Mouse (Mus musculus) cerebellum, adult (tissue): ENCODE measurements around the gene Mllt10.

Experiments used
- ATAC-seq: cut with Nextera tagmentation; 2 replicates; pipeline ENCODE4 v1.9.2; 2017; ENCODE audit warnings: mild to moderate bottlenecking, moderate library complexity, mixed read lengths; ENCODE audit not compliant: insufficient number of reproducible peaks, low FRiP score, low TSS enrichment

The Mllt10 gene

DNA sequence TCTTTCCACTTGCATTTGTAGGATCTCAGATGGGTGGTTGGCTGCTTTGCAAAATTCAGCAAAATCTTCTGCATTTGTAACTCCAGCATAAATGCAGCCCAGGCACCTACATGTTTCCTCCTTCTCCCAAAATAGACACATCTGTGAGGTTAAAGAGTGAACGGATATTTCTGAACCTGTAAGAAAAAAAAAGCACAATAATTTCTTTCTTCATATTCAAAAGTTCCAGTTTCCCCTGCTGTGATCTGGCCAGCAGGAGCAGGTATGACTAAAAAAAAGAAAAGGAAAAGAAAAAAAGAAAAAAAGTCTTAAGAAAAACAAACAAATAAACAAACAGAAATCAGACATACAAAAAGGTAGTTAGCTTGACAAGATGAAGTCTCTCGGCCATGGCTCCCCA, 5.0 kb upstream of the Mllt10 start:
- ATAC-seq, result no peak

- ATAC-seq, result no peak
Measured at GRCm38 (mm10) chr2:18050541-18050985, 4.5 kb upstream of the Mllt10 start.

GRCm38 (mm10) chr2:18051026-18051830, 3.8 kb upstream of the Mllt10 start:
- ATAC-seq, result no peak

DNA sequence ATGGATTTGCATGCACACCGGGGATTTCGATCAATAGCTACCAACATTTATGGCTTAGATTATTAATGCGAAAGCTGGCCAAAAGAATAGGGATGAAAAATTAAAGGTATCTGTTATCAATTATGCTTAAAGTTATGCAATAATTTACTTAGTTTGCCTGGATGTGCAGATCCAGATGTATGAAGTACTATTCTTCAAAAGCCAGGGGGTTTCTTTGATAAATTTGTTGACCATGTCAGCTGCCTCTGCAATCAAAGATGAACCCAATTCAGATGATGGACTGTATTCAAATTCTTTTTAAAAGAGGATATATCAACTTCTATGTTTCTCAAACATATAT, 3.2 kb upstream of the Mllt10 start:
- no peak for ATAC-seq

- no peak for ATAC-seq
Measured at GRCm38 (mm10) chr2:18052581-18052980, 2.5 kb upstream of the Mllt10 start.

DNA sequence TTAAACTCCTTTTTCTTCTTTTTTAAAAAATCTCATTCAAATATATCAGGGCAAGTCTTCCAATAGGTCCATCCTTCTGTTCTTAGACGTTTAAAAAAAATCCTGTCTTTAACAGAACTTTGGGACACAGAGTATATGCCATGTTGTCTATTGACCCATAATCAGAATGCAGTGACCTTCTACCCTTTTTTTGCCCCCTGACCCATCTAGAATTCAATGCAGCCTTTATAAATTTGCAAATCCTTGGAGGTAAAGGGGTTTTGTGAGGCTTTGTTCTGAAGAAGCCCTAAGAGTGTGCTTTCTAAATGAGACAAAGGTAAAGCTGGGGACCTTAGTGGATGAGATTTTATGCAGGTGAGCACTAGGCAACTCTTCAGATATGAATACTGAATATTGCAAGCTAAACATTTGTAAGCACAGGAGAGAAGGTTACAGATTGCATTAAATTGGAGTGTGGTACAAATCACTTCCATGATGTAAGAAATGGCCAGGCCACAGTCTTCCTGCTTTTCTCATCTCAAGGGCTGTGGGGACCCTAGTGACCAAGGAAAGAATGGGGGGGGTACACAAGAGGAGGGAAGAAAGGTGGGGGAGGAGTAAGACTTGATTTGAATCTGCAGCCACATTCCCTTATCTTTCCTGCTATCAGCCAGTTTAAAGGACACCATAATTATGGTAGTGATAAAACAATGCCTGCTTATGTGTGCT, 1.6 kb upstream of the Mllt10 start:
- ATAC-seq, result no peak

GRCm38 (mm10) chr2:18053951-18054530, 996 bp upstream of the Mllt10 start:
- no peak for ATAC-seq

DNA sequence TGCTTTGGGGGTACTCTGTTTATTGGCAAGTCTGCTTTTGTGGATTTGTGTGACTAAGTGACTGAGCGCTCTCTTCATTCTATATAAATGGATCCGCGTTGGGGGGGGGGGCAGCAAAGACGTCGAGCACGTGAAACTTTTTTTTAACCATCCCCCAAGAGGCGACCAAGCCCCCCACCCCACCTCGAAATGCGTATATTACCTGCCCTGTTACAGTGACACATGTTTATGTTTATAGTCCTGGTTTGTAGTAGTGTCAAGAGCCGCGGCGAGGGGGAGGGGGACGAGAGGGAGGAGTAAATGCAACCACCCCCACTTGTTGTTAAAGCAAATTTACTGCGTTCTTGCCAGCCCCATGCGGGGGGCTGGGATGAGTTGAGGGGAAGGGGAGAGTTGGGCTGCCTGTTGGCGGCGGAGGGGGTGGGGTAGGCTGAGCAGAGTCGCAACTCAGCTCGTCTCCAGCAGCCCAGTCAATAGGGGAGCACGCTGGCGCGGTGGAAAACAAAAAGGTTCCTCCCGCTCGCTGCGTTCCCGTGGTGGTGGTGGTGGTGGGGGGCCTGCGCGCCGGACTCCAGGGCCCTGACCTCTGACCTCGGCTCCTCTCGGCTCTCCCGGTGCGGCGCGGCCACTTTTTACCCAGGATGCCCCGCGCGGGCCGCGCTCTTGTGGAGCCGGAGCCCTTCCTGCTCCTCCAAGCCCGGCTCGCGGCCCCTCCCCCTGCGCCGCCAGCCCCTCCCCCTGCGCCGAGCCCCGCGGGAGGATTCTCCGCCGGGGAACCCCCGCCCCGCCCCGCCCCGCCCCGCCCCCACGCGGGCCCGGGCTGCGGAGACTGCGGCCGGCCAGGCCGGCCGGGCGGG, 1.1 kb downstream of the Mllt10 start:
- peak; percentile 82 for ATAC-seq

DNA sequence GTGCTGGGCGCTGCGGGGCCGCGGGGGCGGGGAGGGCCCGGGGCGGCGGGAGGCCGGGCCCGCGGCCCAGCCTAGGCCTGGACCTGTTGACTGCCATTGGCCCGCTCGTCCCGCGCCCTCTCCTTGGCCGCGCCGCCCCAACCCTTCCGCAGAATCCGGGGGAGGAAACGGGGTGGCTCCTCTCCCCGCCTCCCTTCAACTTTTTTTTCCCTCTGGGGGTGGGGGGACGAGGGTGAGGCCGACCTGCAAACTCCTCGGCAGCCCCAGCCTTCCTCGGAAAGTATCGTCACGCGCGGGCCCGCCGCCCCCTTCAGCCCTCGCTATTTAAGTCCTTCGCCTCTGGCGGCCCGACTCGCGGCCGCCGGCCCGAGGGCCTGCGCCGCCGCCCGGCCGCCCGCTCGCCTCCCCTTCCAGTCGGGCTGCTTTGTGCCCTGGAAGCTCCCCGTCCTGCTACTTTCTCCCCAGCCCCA, 1.8 kb downstream of the Mllt10 start:
- ATAC-seq, result peak; percentile 85

DNA sequence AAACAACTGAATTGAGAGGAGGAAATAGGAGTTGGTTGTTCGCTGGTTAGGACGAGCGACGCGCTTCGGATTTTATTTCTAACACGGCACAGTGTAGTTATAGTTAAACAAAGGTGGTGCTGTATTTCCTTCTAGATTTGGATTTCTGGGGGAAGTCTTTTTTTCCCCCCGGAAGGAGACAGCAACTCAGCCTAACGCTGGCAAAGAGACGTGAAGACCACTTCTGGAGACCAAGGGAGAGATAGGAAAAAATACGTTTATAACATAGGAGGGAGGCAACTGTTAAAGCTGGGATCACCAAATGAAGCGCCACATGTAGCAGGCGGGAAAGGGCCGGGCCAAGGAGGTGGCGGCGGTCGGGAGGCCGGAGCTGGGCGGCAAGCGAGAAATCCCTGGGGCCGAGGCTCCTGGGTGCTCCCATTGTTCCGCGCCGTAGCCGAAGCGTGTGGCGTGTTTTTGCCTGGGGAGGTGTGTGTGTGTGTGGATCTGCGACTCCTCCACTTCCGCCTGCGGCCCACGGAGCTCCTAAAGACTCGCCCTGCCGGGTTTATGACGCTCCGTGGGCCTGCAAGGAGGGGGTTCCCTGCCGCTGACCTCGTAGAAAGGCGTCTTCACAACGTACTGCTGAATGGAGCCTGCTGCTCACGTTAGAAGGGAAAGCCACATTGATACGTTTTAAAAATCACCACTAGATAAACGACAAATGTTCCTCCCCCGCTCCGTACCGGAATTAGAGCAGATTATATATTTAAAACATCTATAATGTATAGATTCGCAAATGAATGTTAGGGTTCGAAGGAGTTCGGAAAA, 2.5 kb downstream of the Mllt10 start:
- peak; percentile 40 for ATAC-seq

DNA sequence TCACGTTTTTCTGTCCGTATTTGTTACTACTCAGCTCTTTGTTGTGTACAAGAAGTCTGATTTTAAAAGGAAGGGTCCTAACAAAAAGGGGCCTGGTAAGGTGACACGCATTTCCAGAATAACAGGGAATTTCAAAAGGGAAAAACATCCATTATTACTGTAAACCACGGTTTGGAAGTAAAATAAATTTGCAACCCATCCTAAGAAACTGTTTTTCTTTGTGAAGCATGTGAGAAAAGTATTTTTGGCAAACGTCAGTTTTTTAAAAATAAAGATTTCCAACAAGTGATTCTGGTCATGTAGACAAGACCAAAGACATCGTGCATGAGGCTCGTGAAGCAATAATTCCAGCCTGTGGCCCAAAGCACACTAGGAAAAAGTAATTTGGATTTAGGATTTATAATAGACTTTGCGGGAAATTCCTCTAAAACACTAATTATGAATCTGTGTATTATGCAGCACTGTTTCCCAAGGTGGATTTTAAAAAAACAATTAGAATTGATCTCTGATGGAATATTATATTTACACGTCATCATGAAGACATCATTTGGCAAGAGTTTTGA, 3.2 kb downstream of the Mllt10 start:
- ATAC-seq, result no peak

DNA sequence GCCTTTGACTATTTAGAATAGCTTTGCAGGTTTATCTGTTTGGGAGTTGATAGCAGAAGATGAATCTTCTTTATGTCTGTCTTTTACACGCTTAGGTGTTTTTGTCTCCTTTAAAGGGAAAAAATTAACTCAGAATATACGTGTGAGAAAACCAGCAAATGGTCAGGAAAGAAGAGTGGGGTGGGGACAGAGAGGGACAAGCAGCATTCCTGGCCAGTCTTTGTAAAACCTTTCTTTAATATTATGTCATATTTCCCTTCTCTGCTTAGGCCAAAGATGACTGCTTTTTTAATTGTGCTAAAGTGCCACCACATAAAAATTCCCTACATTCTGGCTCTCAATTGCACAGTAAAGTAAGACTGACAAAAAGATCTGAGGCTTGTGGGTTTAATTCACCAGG, 4.0 kb downstream of the Mllt10 start:
- no peak for ATAC-seq

GRCm38 (mm10) chr2:18059891-18060290, 4.9 kb downstream of the Mllt10 start:
- ATAC-seq, result no peak

GRCm38 (mm10) chr2:18060396-18060795, 5.4 kb downstream of the Mllt10 start:
- no peak for ATAC-seq

DNA sequence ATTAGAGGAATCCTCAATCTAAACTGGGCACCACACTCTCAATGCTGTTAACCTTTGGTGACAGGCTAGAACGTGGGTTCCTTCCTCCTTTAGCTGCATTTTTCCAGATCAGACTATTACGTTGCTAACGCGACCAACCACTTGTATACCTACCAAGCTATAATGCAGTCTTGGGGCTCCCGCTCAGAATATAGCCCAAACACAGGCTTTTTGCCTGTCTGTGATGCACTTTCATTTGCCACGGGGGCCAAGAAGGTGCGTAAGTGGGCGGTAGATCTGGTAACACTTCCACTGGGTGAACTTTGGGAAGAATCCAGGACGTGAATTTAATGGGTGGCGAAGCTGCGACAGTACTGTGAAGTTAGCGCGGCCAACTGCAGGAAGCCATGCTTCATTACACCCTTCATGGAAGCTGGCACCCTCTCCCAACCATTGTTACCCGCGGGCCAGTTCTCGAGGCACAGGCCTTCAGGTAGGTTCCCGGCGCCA, 8.8 kb downstream of the Mllt10 start:
- ATAC-seq, result peak; percentile 60

DNA sequence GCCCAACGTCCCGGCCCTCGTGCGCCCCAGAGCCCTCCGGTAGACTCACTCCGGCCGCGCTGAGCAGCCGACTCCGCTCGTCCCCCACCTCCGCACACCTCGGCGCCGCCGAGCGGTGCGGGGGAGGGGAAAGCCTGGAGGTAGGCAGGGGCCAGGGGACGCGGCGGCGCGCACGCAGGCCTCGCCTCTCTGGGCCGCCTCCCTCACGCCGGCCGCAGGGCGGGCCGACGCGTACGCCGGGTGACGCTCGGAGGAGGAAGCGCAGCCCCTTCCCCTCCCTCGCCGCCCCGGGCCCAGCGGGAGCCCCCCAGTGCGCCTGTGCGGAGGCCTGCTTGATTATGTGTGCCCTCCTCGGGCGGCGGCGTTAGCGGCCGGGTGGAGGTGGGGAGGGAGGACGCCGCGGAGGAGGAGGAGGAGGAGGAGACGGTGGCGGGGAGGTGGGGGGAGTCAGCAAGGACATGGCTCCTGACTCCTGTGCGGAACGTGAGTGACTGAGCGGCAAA, 9.4 kb downstream of the Mllt10 start:
- peak; percentile 94 for ATAC-seq

DNA sequence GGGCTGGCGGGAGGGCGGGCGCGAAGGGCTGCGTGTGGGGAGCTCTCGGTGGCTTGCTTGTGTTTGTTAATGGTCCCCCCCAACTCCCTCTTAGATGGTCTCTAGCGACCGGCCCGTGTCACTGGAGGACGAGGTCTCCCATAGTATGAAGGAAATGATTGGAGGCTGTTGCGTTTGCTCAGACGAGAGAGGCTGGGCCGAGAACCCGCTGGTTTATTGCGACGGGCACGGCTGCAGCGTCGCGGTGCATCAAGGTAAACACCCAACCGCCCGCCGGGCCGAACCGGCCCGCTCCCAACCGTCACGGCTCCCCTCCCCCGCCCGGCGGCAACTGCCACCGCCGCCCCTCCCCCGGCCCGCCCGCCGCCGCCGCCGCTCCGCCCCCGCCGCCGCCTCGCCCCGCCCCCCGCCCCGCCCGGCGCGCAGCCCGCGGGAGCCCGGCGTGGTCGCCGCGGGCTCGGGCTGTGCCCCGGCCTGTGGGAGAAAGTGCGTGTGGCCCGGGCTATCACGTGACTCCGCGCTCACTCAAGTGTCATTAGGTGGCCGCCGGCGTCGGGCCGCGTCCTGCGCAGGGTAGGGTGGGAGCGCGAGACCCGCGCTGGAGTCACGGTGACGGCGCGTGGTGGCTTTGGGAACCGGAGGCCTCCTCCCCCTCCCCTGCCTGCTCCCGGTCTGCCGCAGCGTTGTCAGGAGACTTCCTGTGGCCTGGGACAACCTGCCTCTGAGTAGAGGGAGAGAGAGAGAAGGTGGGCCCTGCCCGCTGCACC, 10.1 kb downstream of the Mllt10 start:
- ATAC-seq, result peak; percentile 41

DNA sequence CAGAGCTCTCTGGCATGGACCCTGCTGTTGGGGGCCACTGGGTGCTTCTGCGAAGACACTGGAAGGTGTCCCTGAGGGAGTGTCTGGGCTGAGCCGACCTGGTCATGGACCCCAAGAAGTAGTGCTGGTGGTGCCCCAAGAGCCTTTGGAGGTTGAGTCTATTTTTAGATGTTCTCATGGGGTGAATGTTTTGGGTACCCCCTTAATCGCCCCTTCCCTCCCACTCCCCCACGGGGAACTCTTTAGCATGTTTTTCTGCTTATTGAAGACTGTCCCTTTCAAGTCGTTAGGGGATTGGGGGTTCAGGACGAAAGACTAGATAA, 10.6 kb downstream of the Mllt10 start:
- no peak for ATAC-seq
